Mouse (Mus musculus): ENCODE measurements around the gene Olfr1030. TPM values are rescaled to one million over a fixed set of nuclear protein-coding genes. Genes with fewer than 3 reads are reported as not detected.
"Not testable (repeated sequence)": the region's sequence is repeated elsewhere in the genome, so short reads cannot be mapped to it uniquely, and the experiment has no call there.

The Olfr1030 gene
- not detected for total RNA-seq (2021)

DNA sequence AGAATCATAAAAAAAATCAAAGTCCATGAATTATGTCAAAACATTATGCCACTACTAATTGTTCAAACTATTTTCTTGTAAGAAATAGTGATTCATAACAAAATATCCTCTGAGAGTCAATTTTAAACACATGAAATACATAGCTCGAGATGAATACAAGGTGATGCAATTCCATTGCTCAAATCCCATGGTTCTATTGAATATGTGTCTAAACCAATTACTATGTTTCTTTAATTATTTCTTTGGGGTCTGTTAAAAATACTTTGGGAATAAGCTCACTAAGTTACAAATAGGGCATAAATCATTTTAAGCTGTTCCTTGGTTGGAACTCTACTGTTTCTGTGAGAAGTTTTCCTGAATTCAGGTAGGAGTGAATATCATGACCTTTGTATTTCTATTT is at the start of gene Olfr1030:
Gene Olfr1030, plus strand, starts transcription at position 301 of the 400 bp plus-strand sequence.
- intact Hi-C loops (cut with DNase I): no loop called here
- no peak for DNase-seq (ENCODE audit: low spot score in 2 of 2)

GRCm38 (mm10) chr2:85950137-85950536 is 28.9 kb upstream of the Olfr1030 start, which contains the start of gene Olfr1028:
Gene Olfr1028 (plus strand): TSS chr2:85950437.
- DNase-seq (ENCODE audit: low spot score in 2 of 2): no peak
- intact Hi-C loops (cut with DNase I): no loop called here

GRCm38 (mm10) chr2:85973595-85973994 is 5.5 kb upstream of the Olfr1030 start, which contains the start of gene Olfr1029:
Gene Olfr1029 (plus strand): TSS chr2:85973895.
- intact Hi-C loops (cut with DNase I): no loop called here
- DNase-seq (ENCODE audit: low spot score in 2 of 2): no peak

- intact Hi-C loops (cut with DNase I): no loop called here
These were observed 10.9 kb downstream of the Olfr1030 start, which contains the start of gene Olfr1031 for GRCm38 (mm10) chr2:85990004-85990403. Gene Olfr1031 (plus strand): TSS chr2:85990304.

DNA sequence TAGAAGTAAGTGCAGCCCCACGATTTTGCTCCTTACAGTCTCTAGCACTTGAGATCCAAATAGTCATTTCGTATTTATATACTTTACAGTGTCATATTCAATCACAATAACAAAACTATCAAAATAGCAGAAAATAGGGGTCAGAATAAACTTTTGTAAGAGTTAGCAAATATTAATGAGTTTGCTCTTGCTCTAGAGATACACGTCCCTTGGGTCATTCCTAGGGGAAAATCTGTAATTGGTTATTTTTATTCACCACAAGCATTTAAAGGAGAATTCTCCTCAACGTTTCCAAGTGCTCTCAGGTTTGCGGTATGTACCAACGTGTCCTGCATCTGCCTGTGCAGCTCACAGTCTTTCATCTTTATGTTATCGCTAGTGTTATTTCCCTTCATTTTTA is 26.2 kb downstream of the Olfr1030 start, which contains the start of gene Olfr1032:
Gene Olfr1032, plus strand, starts transcription at position 301 of the 400 bp plus-strand sequence.
- DNase-seq (ENCODE audit: low spot score in 2 of 2): no peak
- intact Hi-C loops (cut with DNase I): no loop called here

More at GRCm38 (mm10) chr2:85990004-85990403, 10.9 kb downstream of the Olfr1030 start, which contains the start of gene Olfr1031:
- DNase-seq (ENCODE audit: low spot score in 2 of 2): no peak

- intact Hi-C loops (cut with DNase I); DNase-seq (ENCODE audit: low spot score in 2 of 2): not testable (repeated sequence)
These were observed 41.3 kb downstream of the Olfr1030 start, which contains the start of gene Olfr1033 for GRCm38 (mm10) chr2:86020406-86020805. Gene Olfr1033 (plus strand): TSS chr2:86020633.

- DNase-seq (ENCODE audit: low spot score in 2 of 2); intact Hi-C loops (cut with DNase I): not testable (repeated sequence)
These were observed 42.4 kb downstream of the Olfr1030 start for GRCm38 (mm10) chr2:86021518-86021917.

Other genes starting within 250 kb of the Olfr1030 start
- not detected for gene Olfr1012, start 216.5 kb upstream of the Olfr1030 start, total RNA-seq (2021)
- not detected for gene Olfr1013, start 212.2 kb upstream of the Olfr1030 start, total RNA-seq (2021)
- not detected for gene Olfr1014, start 206.6 kb upstream of the Olfr1030 start, total RNA-seq (2021)
- not detected for gene Olfr1015, start 197.3 kb upstream of the Olfr1030 start, total RNA-seq (2021)
- gene Olfr1016, start 176.7 kb upstream of the Olfr1030 start, total RNA-seq (2021): not detected
- not detected for gene Olfr1018, start 160.8 kb upstream of the Olfr1030 start, total RNA-seq (2021)
- gene Olfr1019, start 133.8 kb upstream of the Olfr1030 start, total RNA-seq (2021): not detected
- not detected for gene Olfr1020, start 132.2 kb upstream of the Olfr1030 start, total RNA-seq (2021)
- not detected for gene Olfr1022, start 110.7 kb upstream of the Olfr1030 start, total RNA-seq (2021)
- gene Olfr1023, start 93.6 kb upstream of the Olfr1030 start, total RNA-seq (2021): not detected
- not detected for gene Olfr1024, start 74.2 kb upstream of the Olfr1030 start, total RNA-seq (2021)
- not detected for gene Olfr1025-ps1, start 64.1 kb upstream of the Olfr1030 start, total RNA-seq (2021)
- not detected for gene Olfr1026, start 57.7 kb upstream of the Olfr1030 start, total RNA-seq (2021)
- not detected for gene Olfr1028, start 28.8 kb upstream of the Olfr1030 start, total RNA-seq (2021)
- gene Olfr1029, start 5.4 kb upstream of the Olfr1030 start, total RNA-seq (2021): not detected
- gene Olfr1031, start 11.0 kb downstream of the Olfr1030 start, total RNA-seq (2021): not detected
- not detected for gene Olfr1032, start 26.3 kb downstream of the Olfr1030 start, total RNA-seq (2021)
- gene Olfr1033, start 41.4 kb downstream of the Olfr1030 start, total RNA-seq (2021): not detected
- gene Olfr1034, start 66.6 kb downstream of the Olfr1030 start, total RNA-seq (2021): not detected
- not detected for gene Olfr1036, start 94.7 kb downstream of the Olfr1030 start, total RNA-seq (2021)
- not detected for gene Olfr1037, start 108.1 kb downstream of the Olfr1030 start, total RNA-seq (2021)
- not detected for gene Olfr1039, start 156.7 kb downstream of the Olfr1030 start, total RNA-seq (2021)
- not detected for gene Olfr1040, start 167.5 kb downstream of the Olfr1030 start, total RNA-seq (2021)
- not detected for gene Olfr1042, start 182.6 kb downstream of the Olfr1030 start, total RNA-seq (2021)
- gene Olfr1043, start 188.2 kb downstream of the Olfr1030 start, total RNA-seq (2021): not detected
- gene Olfr1044, start 198.5 kb downstream of the Olfr1030 start, total RNA-seq (2021): not detected
- not detected for gene Olfr52, start 206.4 kb downstream of the Olfr1030 start, total RNA-seq (2021)
- gene Olfr1045, start 223.7 kb downstream of the Olfr1030 start, total RNA-seq (2021): not detected
- gene Olfr1046, start 240.0 kb downstream of the Olfr1030 start, total RNA-seq (2021): not detected

All from left cerebral cortex, postnatal 36 days (tissue).